Mouse (Mus musculus) neural tube, embryonic 14.5 days (tissue): ENCODE measurements at regions not wholly inside any gene's neighbourhood (a gene's known extent, or its start where the extent isn't known, plus 50 kb on each side); places are given as distances from the start of the nearest gene placed in this dataset.
A peak's percentile ranks its signal among the peaks of the same experiment; 100 is the strongest.
"Not testable (repeated sequence)": the region's sequence is repeated elsewhere in the genome, so short reads cannot be mapped to it uniquely, and the experiment has no call there.

Experiments used
- ATAC-seq: fragments of 200-750 bp; cut with Nextera tagmentation; 2 replicates; pipeline ENCODE4 v1.8.0; 2017; ENCODE audit warnings: low read depth, mild to moderate bottlenecking, moderate TSS enrichment, moderate library complexity
- H3K27ac ChIP-seq: fragments of 300-500 bp; sonication (generic); 2 replicates; pipeline ENCODE4 v1.5.1; 2014; ENCODE audit warnings: low read depth, mild to moderate bottlenecking, control low read depth, low read length, moderate library complexity, mixed read lengths
- H3K27me3 ChIP-seq: fragments of 300-500 bp; sonication (generic); 2 replicates; pipeline ENCODE4 v1.6.1; 2014; ENCODE audit warnings: low read length; ENCODE audit not compliant: control insufficient read depth, insufficient read depth
- H3K36me3 ChIP-seq: fragments of 300-500 bp; sonication (generic); 2 replicates; pipeline ENCODE4 v1.6.1; 2014; ENCODE audit warnings: low read length, mixed read lengths; ENCODE audit not compliant: control insufficient read depth, insufficient read depth
- H3K4me1 ChIP-seq: fragments of 300-500 bp; sonication (generic); 2 replicates; pipeline ENCODE4 v1.6.1; 2014; ENCODE audit warnings: low read length; ENCODE audit not compliant: control insufficient read depth, insufficient read depth
- H3K4me2 ChIP-seq: fragments of 300-500 bp; sonication (generic); 2 replicates; pipeline ENCODE4 v1.6.1; 2014; ENCODE audit warnings: mild to moderate bottlenecking, low read depth, low read length, control low read depth
- H3K4me3 ChIP-seq: fragments of 300-500 bp; sonication (generic); 2 replicates; pipeline ENCODE4 v1.5.1; 2014; ENCODE audit warnings: low read depth, low read length, control low read depth, mixed read lengths
- H3K9ac ChIP-seq: fragments of 300-500 bp; sonication (generic); replicated peaks from 2 replicates; pipeline ENCODE4 v1.6.1; 2014; ENCODE audit warnings: low read depth, mild to moderate bottlenecking, control low read depth, low read length, mixed read lengths
- H3K9me3 ChIP-seq: fragments of 300-500 bp; sonication (generic); 2 replicates; pipeline ENCODE4 v1.6.1; 2016; ENCODE audit warnings: low read length; ENCODE audit not compliant: control insufficient read depth
- WGBS: fragments of 180-500 bp; shearing (Covaris S2); extraction: QIAGEN DNeasy Blood & Tissue Kit; methylation state at CpG from one replicate; pipeline ENCODE4 v1.1.7; 2014; 5-methylcytosine and 5-hydroxymethylcytosine counted together

DNA sequence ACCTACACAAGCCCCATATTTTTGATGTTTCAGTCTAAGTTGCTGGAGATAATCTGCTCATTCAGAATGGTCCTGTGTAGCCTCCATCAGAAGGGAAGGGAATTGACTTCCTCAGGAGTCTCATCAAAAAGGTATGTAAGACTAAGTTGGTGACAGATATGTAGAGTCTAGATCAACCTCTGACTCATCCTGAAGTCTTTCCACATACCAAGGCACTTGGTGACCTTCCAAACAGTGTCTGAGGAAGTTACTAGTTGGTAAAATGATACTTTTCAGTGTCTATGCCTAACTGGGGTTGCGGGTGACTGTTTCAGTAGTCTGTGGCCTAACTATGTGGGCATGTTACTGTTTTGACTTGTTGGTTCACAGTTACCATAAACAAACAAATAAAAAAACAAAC lies 133.0 kb upstream of the Plcb4 start:
- Histone ChIP-seq H3K36me3 (no peaks in the 10 kb centered on the region), H3K27me3 (no peaks in the 10 kb centered on the region), H3K4me3 (no peak overlapping the region), H3K4me1 (no peaks in the 10 kb centered on the region), H3K27ac (no peak overlapping the region), H3K4me2 (no peak overlapping the region), H3K9ac (no peak overlapping the region), H3K9me3 (no peaks in the 10 kb centered on the region)
- ATAC-seq = no peak
- WGBS = 97% methylated on average over 1 of the region's 1 CpGs

DNA sequence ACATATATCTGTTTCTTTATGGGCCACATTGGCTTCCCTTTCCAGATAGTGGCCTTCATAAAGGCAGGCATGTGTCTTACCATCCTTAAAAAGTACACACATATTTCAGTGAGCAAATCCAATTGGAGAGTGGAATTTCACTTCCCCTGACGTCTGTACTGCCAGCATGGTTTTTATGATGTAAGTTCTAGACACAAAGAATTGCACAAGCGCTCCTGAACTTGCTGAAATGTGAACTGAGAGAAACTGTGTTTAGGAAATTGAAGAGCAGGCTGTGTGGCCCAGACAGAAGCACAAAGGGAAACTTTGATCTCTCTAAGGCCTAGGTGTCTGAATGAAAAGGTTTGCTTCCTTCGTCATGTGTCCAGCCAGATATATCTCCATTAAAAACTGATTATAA lies 129.2 kb upstream of the Plcb4 start:
- Histone ChIP-seq H3K36me3 (no peaks in the 10 kb centered on the region), H3K4me1 (no peaks in the 10 kb centered on the region), H3K9ac (no peak overlapping the region), H3K4me2 (no peak overlapping the region), H3K27me3 (no peaks in the 10 kb centered on the region), H3K27ac (no peak overlapping the region), H3K9me3 (no peaks in the 10 kb centered on the region), H3K4me3 (no peak overlapping the region)
- 77% methylated on average over 3 of the region's 3 CpGs for WGBS
- no peak for ATAC-seq

DNA sequence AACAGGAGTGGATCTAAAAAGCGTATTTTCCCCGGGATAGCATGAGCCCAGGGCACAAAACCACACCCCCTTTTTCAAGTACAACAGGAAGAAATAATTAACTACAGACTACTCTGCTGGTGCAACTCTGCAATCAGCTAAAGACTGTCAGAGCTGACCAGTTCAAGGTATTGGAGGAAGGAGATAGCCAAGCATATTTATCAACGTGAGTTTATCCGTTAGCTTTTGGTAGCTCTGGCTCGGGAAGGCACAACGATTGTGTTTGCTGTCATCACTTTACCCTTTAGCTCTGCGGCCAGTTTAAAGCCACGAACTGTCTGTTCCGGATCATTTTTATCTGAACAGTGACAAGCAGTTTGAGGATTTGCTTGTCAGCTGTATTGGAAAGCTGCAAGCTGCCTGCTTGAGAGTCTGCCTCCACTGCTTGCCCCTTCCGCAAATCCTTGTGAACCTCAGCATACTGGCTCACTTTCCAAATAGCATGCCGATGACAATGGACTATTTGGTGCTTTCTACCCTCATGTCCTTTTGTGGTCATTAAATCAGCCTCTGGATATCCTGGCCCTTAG lies 122.4 kb upstream of the Plcb4 start:
- H3K27ac ChIP-seq = no peak overlapping the region
- no peak overlapping the region for H3K4me2 ChIP-seq
- ATAC-seq = no peak
- no peak overlapping the region for H3K4me3 ChIP-seq
- H3K27me3 ChIP-seq = no peaks in the 10 kb centered on the region
- H3K9ac ChIP-seq = no peak overlapping the region
- no peaks in the 10 kb centered on the region for H3K9me3 ChIP-seq
- 77% methylated on average over 11 of the region's 11 CpGs for WGBS
- no peaks in the 10 kb centered on the region for H3K4me1 ChIP-seq
- H3K36me3 ChIP-seq = no peaks in the 10 kb centered on the region

DNA sequence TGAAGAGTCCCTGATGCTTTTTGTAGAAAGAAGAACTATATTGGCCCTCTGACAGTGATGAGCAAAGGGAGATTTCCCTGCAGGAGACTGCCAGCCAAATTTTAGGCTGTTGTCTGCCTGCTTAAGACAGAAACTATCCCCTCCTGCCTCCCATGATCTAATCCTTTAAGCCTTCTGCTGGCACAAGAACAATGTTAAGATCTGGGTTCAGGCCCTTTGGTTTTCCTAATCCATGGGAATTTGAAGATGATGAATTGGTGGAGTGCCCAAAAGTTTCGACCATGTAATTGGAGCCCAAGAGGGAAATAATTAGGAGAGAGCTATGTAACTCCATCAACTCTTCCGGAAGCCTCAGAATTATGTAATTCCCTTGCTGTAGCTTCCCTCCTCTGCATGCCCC lies 120.8 kb upstream of the Plcb4 start:
- no peak overlapping the region for H3K4me2 ChIP-seq
- no peak for ATAC-seq
- WGBS = 81% methylated on average over 2 of the region's 2 CpGs
- no peak overlapping the region for H3K4me3 ChIP-seq
- no peaks in the 10 kb centered on the region for H3K36me3 ChIP-seq
- no peaks in the 10 kb centered on the region for H3K27me3 ChIP-seq
- H3K9ac ChIP-seq = no peak overlapping the region
- no peaks in the 10 kb centered on the region for H3K9me3 ChIP-seq
- no peak overlapping the region for H3K27ac ChIP-seq
- H3K4me1 ChIP-seq = no peaks in the 10 kb centered on the region

DNA sequence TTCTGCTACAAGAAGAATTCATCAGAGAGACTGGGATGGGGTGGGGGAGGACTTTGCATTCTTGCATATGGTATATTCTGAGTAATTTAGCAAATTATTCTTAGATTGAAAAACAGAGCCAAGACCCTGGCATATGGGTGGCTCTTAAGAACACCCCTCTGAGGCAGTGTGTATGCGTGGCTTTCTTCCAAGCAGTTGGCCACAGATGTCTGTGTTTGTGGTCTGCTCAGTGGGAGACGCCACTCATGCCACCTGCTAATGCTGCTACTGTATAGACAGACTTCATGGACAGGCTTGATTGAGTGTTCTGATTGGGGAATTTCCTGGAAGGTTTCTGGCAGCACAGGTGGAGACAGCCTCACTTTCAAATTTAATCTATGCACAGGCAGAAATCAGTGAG lies 117.8 kb upstream of the Plcb4 start:
- WGBS = 59% methylated on average over 2 of the region's 2 CpGs
- no peak overlapping the region for H3K4me2 ChIP-seq
- H3K4me1 ChIP-seq = no peaks in the 10 kb centered on the region
- no peak overlapping the region for H3K4me3 ChIP-seq
- no peak overlapping the region for H3K27ac ChIP-seq
- H3K36me3 ChIP-seq = no peaks in the 10 kb centered on the region
- no peaks in the 10 kb centered on the region for H3K27me3 ChIP-seq
- ATAC-seq = peak; percentile 79
- no peak overlapping the region for H3K9ac ChIP-seq
- H3K9me3 ChIP-seq = no peaks in the 10 kb centered on the region

DNA sequence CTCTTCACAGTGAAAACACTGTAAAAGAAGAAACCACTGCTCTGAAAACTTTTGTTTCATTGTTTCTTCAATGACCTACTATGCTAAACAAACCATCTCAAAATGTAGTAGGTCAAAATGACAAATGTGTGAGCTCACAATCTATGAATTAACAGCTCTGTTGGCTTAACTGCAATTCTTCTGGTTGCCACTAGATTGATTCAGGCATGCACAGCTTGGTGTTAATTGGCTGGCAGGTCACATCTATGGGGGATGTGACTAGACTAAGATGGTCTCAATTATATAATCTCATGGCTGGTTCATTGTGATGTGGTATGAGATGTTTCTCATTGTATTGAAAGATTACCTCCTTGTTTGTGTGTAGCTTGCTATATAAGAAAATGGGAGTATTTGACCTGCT lies 116.9 kb upstream of the Plcb4 start:
- ATAC-seq = no peak
- Histone ChIP-seq H3K27me3 (no peaks in the 10 kb centered on the region), H3K9me3 (no peaks in the 10 kb centered on the region), H3K9ac (no peak overlapping the region), H3K4me3 (no peak overlapping the region), H3K4me1 (no peaks in the 10 kb centered on the region), H3K4me2 (no peak overlapping the region), H3K27ac (no peak overlapping the region), H3K36me3 (no peaks in the 10 kb centered on the region)

DNA sequence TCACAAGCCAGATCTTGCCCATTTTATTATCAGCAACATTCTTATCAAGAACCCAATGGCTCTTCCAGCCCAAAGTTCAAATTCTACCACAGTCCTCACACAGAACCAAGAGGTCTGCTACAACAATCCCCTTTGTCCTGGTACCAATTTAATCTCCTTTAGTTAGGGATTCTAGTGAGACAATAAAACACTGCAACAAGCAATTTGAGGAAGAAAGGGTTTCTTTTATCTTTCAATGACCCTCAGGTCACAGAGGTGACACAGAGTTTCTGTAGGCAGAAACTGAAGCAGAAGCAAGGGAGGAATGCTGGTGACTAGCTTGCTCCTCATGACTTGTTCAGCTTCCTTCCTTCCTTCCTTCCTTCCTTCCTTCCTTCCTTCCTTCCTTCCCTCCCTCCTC lies 113.9 kb upstream of the Plcb4 start:
- no peak for ATAC-seq
- Histone ChIP-seq H3K4me1 (no peaks in the 10 kb centered on the region), H3K4me3 (no peak overlapping the region), H3K36me3 (no peaks in the 10 kb centered on the region), H3K9ac (no peak overlapping the region), H3K9me3 (no peaks in the 10 kb centered on the region), H3K4me2 (no peak overlapping the region), H3K27ac (no peak overlapping the region), H3K27me3 (no peaks in the 10 kb centered on the region)

DNA sequence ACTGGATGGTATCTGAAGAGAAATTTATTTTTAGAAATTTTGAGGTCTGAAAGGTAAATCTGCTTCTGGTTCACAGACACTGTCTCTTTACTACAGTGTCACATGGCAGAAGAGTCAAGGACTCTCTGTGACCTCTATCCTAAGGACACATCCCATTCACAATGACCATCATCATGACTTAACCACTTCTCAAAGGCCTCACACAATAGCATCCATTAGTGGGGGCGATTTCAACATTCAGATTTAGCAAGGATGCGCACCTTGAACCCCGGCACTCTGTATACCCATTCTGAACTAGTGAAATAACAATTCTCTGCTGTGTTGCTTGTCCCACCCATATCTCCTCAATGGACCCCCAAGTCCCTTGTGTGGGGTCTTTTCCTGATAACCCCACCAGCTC lies 110.8 kb upstream of the Plcb4 start:
- no peak overlapping the region for H3K9ac ChIP-seq
- H3K27ac ChIP-seq = no peak overlapping the region
- ATAC-seq = no peak
- no peaks in the 10 kb centered on the region for H3K36me3 ChIP-seq
- no peaks in the 10 kb centered on the region for H3K27me3 ChIP-seq
- H3K4me2 ChIP-seq = no peak overlapping the region
- no peak overlapping the region for H3K4me3 ChIP-seq
- no peaks in the 10 kb centered on the region for H3K9me3 ChIP-seq
- H3K4me1 ChIP-seq = no peaks in the 10 kb centered on the region
- WGBS = 85% methylated on average over 3 of the region's 3 CpGs

DNA sequence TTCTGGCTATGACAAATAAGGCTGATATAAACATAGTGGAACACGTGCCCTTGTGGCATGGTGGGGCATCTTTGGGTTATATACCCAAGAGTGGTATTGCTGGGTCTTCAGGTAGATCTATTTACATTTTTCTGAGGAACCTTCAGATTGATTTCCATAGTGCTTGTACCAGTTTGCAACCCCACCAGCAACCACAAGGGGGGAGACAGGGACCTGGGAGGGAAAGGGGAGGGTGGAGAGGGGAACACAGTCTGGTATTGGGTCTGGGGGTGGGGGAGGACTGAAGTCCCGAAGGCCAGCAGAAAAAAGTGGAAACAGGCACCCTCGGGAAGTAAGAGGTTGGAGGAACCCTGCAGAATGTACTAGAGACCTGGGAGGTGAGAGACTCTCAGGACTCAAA lies 105.8 kb upstream of the Plcb4 start:
- Histone ChIP-seq H3K27ac (no peak overlapping the region), H3K4me1 (no peaks in the 10 kb centered on the region), H3K9ac (no peak overlapping the region), H3K27me3 (no peaks in the 10 kb centered on the region), H3K36me3 (no peaks in the 10 kb centered on the region), H3K4me2 (no peak overlapping the region), H3K9me3 (no peaks in the 10 kb centered on the region), H3K4me3 (no peak overlapping the region)
- 56% methylated on average over 3 of the region's 3 CpGs for WGBS
- no peak for ATAC-seq

DNA sequence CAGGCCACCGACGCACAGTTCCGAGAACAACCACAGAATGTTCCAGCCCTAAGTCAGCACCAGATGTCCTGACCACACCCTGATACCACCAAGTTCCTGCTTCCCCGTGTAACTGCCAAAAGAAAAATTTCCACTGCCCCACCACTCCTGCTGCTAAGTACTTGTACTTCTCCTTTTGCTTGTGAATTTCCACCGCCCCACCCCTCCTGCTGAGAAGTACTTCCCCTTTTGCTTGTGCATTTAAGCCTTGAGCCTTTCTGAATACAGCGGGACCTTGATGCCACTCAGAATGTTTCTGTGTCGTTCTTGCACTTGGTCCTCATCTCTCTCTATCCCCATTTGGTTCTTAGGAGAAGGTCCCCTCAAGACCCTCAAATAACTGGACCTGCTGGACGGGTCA lies 100.8 kb upstream of the Plcb4 start:
- not testable (repeated sequence) for H3K4me2 ChIP-seq, H3K4me1 ChIP-seq, H3K27me3 ChIP-seq, H3K9ac ChIP-seq, H3K4me3 ChIP-seq, H3K9me3 ChIP-seq, H3K27ac ChIP-seq, H3K36me3 ChIP-seq, ATAC-seq
- 93% methylated on average over 8 of the region's 8 CpGs for WGBS
